Mouse (Mus musculus) retina, postnatal 1 day (tissue): Measurements from ENCODE around the gene Vrk2.

Source experiments
- DNase-seq: peaks from one replicate; pipeline ENCODE4 v3.0.0-alpha.2; 2012

Gene Vrk2

DNA sequence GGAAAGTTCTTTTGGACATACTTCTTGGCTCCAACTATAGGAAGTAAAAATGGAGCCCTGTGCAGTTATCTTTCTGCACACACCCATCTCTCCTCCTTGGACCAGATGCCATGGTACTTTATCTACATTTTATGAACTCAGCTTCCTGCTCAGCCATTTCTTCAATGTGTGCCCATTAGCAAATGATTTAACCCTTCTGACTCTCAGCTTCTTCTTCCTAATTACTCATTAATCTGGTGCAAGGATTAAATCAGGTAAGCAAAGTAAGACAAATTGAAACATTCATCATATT is 60.0 kb downstream of the Vrk2 start:
- DNase-seq = no peak

DNA sequence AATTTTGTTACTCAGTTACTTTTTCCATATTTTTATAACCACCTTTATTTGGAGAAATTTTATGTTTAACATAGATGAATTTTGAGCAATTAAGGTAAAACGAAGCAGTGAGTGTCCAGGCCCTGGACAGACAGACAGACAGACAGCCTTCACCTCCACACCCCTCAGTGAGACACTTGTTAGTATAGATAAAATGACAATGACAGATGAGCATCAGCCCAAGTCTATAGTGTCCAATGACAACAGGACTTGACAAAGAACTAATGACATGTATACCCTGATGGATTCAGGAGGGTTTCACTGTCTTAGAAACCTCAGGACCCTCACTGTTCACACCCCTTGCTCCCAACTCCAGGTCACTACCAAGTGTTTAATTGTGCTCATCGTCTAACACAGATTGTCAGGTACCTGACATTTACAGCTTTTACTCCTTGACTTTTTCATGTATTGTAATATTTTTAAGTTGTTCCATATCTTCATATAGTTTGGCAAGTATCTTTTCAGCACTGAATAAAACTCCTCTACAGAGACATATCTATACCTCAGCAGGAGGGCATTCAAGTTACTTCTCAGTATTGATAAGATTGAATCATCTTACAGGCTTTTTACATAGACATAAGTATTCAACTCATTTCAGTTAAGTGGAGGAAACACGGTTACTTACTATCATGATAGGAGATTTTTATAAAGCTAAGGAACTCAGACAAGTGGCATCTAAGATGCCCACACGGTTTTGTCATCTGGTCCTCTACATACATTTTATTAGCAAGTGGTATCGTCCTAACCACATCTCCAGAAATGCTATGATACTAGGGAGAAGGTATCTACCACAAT is 60.6 kb downstream of the Vrk2 start:
- DNase-seq = no peak

DNA sequence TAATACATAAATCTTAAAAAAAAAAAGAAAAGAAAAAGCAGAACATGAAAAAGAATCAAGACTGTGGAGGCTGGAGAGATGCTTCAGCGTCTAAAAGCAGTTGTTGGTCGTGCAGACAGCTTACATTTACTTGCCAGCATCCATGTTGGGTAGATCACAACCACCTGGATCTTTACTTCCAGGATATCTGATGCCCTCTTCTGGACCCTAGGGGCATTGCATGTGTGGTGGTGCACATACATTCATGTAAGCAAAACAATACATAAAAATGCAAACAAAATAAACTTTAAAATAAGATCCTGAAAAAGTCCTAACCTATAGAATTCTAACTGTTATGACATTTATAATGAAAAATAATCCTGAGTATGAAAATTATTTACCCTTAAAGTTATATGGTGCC is 66.9 kb downstream of the Vrk2 start:
- no peak for DNase-seq

DNA sequence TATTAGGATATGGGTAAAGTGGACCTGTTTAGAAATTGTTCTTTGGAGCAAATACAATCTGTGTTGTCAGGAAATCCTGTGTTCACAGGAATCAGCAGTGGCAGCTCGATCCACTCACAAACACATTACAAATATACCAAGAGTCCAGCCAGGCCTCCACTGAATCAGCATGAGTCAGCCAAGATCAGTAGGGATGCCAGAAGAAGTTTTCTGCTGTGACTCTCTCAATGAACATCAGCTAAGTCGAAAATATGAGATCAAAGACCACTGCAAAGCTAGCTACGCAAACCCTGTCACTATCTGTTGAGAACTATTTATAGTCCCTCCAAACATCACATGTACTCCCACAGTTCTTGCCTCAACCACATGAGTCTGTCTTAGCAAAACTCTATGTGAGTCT is 74.8 kb downstream of the Vrk2 start:
- DNase-seq = no peak

DNA sequence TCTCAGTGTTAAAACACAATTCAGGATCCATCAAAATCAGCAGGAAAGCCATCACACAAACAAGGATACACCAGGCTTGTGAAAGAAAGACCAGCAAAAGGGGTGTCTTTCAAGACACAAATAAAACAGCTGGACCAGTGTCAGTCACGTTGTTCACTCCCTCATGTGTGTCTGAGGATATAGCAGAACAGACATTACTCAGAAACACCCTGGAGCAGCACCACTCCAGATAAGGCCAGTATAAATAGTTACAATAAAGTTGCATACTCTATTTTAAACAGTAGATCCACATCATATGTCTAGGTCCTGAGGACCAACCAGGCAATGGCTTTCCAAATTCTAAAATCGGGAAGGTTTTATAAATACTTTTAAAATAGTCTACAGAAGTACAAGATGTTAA is 77.7 kb downstream of the Vrk2 start:
- DNase-seq = no peak

DNA sequence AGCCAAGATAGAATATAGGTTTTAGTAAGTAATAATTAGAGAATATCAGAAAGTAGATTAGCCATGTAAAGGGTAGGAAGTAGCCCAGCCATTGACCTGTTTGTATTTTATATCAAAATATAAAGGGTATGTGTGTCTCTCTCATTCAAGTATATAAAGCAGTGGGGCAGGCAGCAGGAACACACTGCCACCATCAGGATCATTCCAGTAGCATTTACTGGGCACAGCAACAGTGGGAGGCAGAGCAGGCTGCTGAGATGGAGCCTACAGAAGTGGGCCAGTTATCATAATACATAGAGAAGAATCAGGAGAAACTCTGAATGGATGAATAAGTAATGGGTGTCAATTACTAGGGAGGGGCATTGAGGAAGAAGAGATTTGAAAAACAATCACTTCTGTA is 80.1 kb downstream of the Vrk2 start:
- no peak for DNase-seq

DNA sequence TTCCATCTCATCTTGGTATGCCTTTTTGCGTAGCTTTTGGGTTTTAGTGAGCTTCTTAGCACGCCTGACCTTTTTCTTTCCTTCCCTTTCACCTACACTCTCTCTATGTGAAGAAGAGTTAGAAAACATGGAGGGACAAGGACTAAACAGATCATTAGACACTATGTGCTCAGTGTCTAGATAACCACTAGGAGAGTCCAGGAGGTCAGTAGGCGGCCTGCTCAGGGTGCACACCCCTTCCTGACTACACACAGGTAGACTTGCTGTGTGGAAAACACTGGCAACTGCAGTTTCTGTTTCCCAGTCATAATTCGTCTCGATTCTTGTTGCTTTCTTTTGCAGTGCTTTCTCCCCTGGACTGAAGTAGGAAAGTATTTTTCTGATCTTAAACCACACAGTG is 97.8 kb downstream of the Vrk2 start:
- DNase-seq = no peak

DNA sequence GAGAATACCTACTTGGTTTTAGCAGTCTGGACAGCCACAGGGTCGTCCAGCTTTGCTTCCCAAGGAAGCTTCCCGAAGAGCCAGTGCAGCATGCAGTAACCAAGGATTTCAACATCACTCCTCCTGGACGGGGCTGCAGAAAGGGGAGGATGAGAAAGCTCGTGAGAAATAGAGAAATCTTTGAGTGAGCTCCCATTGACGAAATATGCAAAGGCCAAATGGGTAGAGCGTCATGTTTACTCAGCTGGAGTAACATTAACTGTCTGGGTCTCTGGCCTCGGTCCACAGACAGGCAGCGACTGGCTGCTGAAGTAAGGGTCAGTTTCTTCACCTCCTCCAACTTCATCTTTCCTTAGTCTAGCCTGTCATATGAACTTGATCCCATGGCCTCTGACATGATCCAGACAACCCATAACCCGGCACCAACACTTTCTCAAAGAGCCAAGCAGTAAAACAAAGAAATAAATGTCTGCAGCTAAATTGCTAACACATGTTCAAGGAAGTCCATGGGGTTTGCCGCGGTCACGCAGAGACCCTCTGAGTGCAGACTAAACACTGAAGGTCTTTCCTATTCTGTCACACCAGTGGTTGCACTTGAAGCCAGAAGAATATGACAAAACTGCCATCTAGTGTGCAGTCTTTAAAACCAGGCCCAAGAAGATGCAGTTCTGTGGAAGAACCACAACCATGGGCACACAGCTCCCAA is 103.9 kb downstream of the Vrk2 start:
- peak; percentile 34 for DNase-seq

DNA sequence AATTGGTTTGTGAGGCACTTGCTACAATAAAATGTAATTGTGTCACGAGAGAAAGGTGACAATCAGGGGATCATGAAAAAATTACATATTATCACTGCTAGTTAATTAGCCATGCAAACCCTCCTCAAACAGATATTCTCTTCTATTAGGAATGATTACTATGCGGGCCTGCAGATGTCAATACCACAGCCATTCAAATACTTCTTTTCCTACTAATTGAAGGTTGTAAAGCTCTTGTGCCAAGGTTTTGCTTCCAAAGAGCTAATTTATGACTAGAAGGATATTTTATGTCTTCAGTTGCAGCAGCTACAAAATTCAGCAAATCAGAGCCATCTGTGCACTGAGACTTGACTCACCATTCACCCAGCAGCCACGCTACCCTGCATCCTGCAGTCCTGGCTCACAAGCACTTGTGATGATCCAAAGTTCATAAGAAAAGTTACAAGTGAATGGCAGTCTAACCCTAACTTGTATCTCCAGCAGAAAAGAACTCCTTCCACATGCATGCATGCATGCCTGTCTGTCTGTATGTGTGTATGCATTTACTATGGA is 112.0 kb downstream of the Vrk2 start:
- DNase-seq = no peak

DNA sequence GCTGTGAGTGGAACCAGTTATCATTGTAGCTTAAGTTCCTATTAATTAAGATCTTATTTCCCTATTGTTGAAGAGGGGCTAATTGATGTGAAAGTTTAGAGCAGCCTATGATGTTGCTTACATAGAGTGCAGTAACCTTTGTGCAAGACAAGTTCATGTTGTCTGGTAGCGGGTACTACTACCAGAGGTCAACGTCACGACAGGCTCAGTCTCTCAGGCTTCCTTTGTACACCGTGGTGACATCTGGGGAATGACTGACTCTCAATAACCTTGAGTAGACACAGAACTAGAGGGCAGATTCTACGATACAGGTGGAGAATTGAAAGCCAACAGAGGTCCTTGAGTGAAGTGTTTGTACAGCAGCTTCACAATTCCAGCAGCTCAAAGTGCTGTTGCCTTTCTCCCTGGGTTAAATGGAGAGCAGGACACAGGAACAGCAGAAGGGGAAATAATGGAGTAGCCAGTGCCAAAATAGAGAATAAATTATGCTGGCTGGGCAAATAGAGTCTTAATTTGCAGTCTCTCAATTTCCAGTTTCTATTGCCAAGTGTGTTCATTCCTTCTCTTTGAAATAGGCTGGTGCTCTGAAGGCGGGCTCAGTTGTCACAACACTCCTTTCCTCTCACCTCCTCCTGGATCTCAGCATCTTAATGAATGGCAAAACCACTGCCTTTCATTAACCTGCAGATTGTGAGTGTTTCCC is 116.6 kb downstream of the Vrk2 start:
- no peak for DNase-seq

DNA sequence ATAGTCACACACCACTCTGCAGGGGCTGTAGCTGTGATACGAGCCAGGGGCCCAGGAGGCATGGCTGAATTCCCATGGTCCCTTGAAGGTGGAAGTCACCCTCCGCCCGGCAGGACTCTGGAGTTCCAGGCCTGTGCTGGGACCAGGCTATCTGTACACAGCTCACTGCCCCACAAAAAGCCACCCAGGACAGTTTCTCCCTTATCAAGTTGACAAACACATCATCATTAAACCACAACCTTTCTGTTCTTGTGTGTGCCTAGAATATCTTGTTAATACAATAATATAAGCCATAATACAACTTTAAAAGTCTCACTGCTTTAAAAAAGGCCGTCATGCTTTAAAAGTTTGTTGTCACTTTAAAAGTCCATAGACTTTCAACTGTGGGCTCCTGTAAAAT is 139.7 kb downstream of the Vrk2 start:
- DNase-seq = no peak

DNA sequence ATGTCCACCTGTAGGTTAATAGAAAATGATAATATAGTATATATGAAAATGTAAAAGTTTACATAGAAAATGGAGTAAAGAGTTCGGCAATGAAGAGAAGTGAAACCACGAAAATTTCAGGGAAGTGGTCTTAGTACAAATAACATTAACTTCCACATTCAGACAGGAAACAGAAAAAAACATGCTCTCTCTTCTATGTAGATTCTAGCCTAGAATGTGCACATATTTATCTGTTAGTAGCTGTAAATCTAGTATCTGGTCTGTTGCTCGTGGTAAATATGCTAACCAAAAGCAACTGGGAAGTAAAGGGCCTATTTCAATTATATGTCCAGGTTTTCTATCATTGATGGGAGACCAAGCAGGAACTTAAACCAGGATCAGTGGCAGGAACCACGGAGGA is 141.1 kb downstream of the Vrk2 start:
- DNase-seq = no peak

DNA sequence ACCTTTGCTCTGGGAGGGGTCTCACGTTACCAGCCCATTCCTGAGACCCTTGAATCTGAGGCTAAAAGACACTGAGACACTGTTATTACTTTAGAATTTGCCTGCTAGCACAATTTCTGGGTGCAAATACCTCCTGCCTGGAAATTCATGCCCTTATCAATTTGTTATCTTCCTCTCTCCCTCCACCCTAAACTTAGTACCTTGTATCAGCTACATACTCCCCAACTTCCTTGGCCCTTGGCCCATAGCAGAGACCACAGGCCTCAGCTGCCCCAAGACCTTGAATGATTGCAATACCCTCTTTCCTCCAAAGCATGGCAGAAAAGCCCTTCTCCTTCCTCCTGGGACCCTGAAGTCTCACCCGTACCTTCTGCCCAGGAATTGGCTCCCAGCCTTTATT is 142.6 kb downstream of the Vrk2 start:
- no peak for DNase-seq

DNA sequence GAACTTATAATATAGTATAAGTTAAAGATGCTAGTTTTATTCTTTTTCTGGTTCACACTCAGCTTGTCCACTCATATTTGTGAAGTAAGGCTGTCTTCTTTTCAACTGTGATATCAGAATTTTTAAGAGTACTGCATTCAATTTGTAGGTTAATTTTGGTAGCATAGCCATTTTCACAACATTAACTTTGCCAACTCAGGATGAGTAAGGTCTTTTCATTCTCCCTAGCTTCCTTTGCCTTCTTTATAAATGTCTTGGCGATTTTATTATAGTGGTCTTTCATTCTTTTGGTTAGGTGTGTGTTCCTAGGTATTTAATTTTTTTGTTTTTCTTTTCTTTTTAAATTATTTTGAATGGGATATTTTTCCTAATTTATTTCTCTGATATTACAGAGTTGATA is 143.2 kb downstream of the Vrk2 start:
- DNase-seq = no peak

DNA sequence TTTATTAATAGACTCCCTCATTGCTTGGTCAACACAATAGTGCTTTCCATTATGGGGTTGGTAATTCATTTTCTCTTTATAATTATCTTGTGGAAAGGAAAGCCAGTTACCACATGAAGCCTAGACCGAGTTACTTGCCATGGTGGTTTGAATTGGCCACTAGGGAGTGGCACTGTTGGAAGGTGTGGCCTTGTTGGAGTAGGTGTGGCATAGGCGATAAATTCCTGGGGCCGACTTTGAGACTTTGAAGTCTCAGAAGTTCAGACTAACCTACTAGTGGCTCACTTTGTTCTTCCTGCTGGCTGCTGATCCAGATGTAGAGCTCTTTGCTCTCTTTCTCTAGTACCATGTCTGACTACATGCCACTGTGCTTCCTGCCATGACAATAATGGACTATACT is 144.0 kb downstream of the Vrk2 start:
- DNase-seq = no peak

DNA sequence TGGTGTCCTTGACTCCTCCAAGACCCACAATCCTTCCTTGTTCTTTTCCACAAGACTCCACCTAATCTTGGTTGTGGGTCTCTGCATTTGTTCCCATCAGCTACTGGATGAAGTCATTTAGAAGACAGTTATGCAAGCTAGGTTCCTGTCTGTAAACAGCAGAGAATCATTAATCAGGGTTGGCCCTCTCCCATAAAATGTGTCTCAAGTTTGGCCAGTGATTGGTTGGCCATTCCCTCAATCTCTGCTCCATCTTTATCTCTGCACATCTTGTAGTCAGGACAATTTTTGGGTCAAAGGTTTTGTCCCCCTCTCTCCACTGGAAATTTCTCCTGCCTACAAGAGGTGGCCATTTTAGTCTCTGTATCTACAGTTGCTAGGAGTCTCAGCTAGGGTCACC is 149.4 kb downstream of the Vrk2 start:
- DNase-seq = no peak

DNA sequence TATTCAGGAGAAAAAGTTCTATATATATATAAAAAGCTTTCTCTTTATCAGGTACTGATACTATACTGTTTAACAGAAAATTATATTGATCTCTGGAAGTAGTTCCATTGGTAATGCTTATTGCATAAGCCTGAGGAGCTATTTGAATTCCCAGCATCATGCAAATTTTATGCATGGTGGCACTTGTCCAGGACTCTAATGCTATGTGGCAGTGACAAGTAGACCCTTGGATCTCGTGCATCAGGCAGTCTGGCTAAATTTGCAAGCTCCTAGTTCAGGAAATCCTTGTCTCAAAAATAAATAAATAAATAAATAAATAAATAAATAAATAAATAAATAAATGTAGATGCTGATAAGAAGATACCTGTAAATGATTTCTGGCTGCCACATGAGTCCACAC is 152.7 kb downstream of the Vrk2 start:
- DNase-seq = peak; percentile 4

DNA sequence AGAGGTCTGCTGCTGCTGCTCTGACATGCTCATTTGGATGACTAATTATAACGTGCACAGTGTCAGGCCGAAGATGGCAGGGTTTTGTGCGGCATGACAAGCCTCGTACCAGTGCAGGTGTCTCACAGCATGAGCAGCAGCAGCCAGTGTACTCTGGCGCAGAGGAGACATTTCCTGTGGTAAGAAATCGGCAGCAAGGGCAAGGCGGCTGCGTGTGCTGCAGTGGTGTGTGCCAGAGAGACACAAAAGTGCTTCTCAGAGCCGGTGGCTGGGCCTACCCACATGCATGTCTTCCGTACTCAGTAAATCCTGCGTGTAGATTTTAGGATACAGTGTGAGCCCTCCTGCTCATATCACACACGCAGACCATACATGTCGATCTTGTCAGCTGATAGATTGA is 156.0 kb downstream of the Vrk2 start:
- DNase-seq = peak; percentile 2

DNA sequence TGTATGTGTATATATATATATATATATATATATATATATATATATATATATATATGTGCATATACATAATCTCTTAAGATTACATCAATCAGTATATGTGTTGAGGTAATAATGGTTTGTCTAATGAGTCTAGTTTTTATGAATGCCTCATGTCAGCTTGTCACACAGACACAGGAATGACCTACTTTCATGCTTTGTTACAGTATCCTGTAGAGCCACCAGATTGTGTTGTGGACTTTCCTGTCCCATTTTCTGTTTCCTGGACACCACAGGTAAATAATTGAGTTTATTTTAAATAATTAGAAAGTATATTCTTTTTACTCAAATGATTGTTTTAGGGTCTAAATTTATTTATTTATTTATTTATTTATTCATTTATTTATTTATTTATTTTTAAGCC is 159.6 kb downstream of the Vrk2 start:
- peak; percentile 3 for DNase-seq

DNA sequence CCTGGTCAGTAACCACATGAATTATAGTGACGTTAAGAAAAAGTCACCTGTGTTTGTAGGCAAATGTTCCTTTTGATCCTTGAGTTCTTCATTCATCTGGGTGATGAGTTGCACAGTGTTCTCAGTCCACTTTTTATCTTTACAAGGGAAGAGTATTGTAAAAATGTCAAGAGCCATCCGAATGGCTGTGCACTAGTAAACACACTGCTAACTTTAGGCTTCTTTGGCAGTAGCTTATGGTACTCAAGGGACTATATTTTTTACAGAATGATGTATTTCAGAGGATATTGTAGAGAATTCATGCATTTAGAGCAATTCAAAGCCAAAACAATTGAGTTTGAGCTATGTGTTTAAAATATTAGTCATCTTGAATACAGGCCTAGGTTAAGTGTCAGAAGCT is 172.3 kb downstream of the Vrk2 start:
- DNase-seq = no peak
